Mouse (Mus musculus) neural tube, embryonic 13.5 days (tissue): ENCODE data around the gene Clcn1. TPM values are rescaled to one million over a fixed set of nuclear protein-coding genes. Genes with fewer than 3 reads are reported as not detected.

Experiments
- ATAC-seq: fragments of 200-750 bp; cut with Nextera tagmentation; 2 replicates; pipeline ENCODE4 v1.8.0; 2017; ENCODE audit warnings: low read depth, mild to moderate bottlenecking, moderate TSS enrichment, moderate library complexity
- H3K27ac ChIP-seq: fragments of 300-500 bp; sonication (generic); replicated peaks from 2 replicates; pipeline ENCODE4 v1.5.1; 2015; ENCODE audit warnings: moderate library complexity, mild to moderate bottlenecking, inconsistent platforms
- H3K27me3 ChIP-seq: fragments of 300-500 bp; sonication (generic); 2 replicates; pipeline ENCODE4 v1.6.1; 2015; ENCODE audit warnings: mild to moderate bottlenecking, inconsistent platforms
- H3K36me3 ChIP-seq: fragments of 300-500 bp; sonication (generic); 2 replicates; pipeline ENCODE4 v1.6.1; 2015; ENCODE audit warnings: mild to moderate bottlenecking, inconsistent platforms
- H3K4me1 ChIP-seq: fragments of 300-500 bp; sonication (generic); replicated peaks from 2 replicates; pipeline ENCODE4 v1.6.1; 2015; ENCODE audit warnings: inconsistent platforms
- H3K4me2 ChIP-seq: fragments of 300-500 bp; sonication (generic); 2 replicates; pipeline ENCODE4 v1.6.1; 2015; ENCODE audit warnings: inconsistent platforms, mild to moderate bottlenecking, moderate library complexity
- H3K4me3 ChIP-seq: fragments of 300-500 bp; sonication (generic); 2 replicates; pipeline ENCODE4 v1.5.1; 2015; ENCODE audit warnings: mild to moderate bottlenecking, inconsistent platforms
- H3K9ac ChIP-seq: fragments of 300-500 bp; sonication (generic); 2 replicates; pipeline ENCODE4 v1.6.1; 2015; ENCODE audit warnings: moderate library complexity, mild to moderate bottlenecking, inconsistent platforms
- H3K9me3 ChIP-seq: fragments of 300-500 bp; sonication (generic); 2 replicates; pipeline ENCODE4 v1.6.1; 2016; ENCODE audit warnings: inconsistent platforms
- WGBS: fragments of 180-500 bp; shearing (Covaris S2); methylation state at CpG from one replicate; pipeline ENCODE4 v1.1.7; 2015; 5-methylcytosine and 5-hydroxymethylcytosine counted together
- polyA plus RNA-seq: library from polyadenylated mRNA; unstranded; fragments of >200 nt; fragmentation: Nextera tagmentation; extraction: Ambion mirVana; gene quantifications from 2 replicates; pipeline ENCODE4 v1.2.1, GENCODE M21; 2015

Clcn1 gene
- polyA plus RNA-seq, 1 experiment from 2014 or later, result 2.0 TPM

DNA sequence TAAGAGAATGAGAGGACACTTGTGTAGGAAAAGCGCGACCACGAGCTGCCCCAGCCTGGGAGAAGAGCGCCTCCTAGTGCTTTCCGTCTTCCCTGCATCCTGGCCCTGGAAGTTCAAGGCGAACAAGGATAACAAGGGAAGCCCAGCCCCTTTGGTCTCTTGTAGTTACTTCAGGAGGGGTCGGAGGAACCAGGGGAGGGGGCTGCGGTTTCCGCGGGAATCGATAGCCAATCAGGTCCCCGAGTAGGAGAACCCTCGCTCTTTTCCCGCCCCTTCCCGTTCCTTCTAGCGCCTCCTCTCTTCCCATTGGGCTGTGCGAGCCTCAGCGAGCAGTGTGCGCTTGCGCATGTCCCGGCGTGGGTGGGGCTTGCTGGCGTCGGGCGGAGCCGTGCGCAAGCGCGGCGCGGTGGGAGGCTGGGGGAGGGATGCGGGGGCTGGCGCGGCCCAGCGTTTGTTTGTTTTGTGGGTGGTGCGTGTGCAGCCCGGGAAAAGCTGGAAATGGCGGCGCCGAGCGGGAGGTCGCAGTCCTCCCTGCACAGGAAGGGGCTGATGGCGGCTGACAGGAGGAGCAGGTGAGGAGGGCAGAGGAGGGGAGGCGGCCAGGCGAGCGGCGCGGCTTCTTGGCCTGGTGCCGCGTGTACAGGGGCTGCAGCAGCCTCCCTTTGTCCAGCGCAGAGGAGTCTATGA, 21.7 kb upstream of the Clcn1 start, which contains the start of gene Casp2:
Gene Casp2, plus strand, starts transcription at position 360 of the 687 bp plus-strand sequence.
- Histone ChIP-seq H3K4me3 (peak within 1 kb of the TSS; percentile 92), H3K27me3 (0 out of 2 replicates have a peak, but pooled peaks cover 6% of the 10 kb centered on the region), H3K36me3 (peaks cover 26% of the 10 kb centered on the region), H3K27ac (peak within 1 kb of the TSS; percentile 92), H3K4me2 (peak within 1 kb of the TSS; percentile 98), H3K4me1 (peaks cover 25% of the 10 kb centered on the region), H3K9me3 (no peaks in the 10 kb centered on the region), H3K9ac (peak within 1 kb of the TSS; percentile 96)
- WGBS, result under 1% methylated on average over 49 of the region's 51 CpGs
- peak; percentile 100 for ATAC-seq

DNA sequence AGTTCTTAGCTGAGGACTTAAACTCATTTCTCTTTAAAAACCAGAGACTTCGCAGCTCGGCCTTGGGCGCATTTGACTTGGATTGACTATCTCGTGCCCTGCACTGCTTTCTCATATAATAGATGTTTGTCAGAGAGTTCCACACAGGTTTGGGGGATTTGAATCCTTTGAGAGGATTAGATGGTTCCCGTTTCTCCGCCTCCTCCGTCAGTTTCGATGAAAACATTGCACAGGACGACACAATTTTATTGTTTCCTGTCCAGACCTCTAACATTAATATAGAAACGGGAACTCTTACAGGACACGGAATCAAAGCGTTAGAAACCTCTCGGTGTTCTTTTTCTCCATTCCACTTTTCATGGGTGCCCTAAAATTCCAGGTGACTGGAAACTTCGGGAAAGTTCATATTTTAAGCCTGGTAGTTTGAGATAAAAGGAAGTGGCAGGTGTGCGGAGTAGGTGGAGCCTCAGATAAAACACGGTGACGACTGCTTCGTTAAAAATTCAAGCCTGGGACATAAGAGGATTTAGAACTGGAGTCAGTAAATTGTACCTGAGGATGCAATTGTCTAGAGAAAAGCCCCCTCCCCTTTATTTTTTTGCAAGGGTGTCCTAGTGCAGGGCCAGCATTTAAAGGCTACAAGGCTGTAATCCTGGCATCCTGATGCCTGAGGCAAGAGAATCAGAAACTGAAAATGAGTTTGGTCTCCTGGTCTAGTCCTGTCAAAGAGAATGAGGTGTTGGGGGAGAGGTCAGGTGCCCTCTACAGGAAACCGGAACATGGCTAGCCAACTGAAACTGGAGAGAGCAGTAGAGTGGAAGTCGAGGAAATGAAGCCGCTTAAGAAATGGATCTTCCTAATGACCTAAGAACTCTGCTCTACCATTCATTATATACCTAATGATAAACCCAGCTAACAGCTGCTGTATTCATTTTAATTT, 20.8 kb upstream of the Clcn1 start:
- Histone ChIP-seq H3K9me3 (no peaks in the 10 kb centered on the region), H3K4me2 (peak overlapping the region; percentile 98), H3K4me1 (peaks cover 28% of the 10 kb centered on the region), H3K27me3 (0 out of 2 replicates have a peak, but pooled peaks cover 6% of the 10 kb centered on the region), H3K9ac (peak overlapping the region; percentile 96), H3K4me3 (peak overlapping the region; percentile 92), H3K27ac (peak overlapping the region; percentile 92), H3K36me3 (peaks cover 33% of the 10 kb centered on the region)
- under 1% methylated on average over 21 of the region's 21 CpGs for WGBS
- ATAC-seq, result peak; percentile 0; the same call in 1 of the 2 replicates

DNA sequence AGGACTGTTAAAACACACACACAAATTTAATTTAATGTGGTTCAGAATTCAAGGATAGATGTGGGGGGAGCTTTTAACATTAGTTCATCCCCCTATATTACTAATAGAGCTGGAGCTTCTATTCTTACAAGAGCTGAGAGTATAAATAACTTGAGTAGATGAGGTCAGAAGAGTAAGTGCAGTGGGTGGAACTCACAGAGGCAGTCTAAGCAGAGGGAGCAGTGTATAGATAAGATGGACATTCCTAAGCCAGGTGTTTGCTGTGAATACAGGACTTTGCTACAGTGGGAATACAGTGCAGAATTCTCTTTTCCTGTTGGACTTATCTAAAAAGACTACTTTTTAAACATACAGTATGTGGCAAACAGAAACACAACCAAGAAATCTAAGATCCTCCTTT, 15.7 kb upstream of the Clcn1 start:
- Histone ChIP-seq H3K9ac (no peak overlapping the region), H3K4me1 (peaks cover 23% of the 10 kb centered on the region), H3K4me3 (no peak overlapping the region), H3K9me3 (no peaks in the 10 kb centered on the region), H3K27ac (no peak overlapping the region), H3K36me3 (peaks cover 78% of the 10 kb centered on the region), H3K27me3 (no peaks in the 10 kb centered on the region), H3K4me2 (no peak overlapping the region)
- no peak for ATAC-seq

DNA sequence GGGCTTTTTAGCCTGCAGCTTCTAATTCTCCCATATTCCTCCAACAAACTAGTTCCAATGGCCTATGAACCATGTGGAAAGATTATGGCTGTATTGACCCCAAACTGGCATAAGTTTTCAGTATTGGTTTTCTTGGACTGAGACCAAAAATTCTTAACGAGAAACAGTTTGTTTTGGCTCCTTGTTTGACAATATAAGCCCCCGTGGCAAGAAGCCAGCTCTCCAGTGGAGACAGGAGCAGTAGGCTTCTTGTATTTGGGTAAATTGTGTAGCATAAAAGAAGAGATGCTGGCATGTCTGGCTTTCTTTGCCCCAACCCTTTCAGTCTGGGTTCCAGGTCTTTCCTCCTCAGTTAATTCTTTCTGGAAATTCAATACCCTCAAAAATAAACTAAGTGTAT, 10.3 kb upstream of the Clcn1 start:
- H3K36me3 ChIP-seq, result peaks cover 91% of the 10 kb centered on the region
- H3K27ac ChIP-seq, result no peak overlapping the region
- no peak overlapping the region for H3K9ac ChIP-seq
- WGBS, result 66% methylated on average over 2 of the region's 2 CpGs
- H3K9me3 ChIP-seq, result no peaks in the 10 kb centered on the region
- ATAC-seq, result no peak
- no peak overlapping the region for H3K4me3 ChIP-seq
- H3K4me2 ChIP-seq, result no peak overlapping the region
- H3K4me1 ChIP-seq, result no peaks in the 10 kb centered on the region
- no peaks in the 10 kb centered on the region for H3K27me3 ChIP-seq

DNA sequence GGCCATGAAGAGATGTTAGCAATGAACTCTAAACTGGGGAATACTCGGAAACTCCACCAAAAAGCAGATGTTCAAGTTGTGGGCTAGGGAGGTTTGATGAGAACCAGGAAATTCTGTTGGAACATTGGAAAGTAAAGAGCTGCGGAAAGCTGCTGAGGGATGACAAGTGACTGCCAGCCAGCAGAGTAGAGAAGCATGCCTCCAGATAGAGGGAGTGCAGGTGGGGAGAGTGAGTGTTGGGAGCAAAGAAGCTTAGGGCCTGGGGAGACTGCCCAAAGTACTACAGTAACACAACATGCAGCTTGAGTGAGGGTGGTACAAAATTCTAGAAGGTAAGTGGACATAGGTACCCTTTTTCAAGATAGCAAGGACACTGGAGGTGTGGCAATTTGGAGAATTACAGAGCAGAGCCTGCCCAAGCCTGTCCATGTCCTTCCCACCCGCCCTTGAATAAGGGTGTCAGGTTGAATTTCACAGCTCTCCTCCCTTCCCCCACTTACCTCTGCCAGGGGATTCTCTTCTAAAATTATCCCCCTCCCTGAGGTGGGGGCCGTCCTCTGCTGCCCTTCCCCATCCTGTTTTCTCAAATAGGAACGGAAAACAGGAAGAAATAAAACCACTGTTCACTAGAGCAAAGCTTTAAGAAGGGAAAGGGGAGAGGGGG, 3.5 kb upstream of the Clcn1 start:
- Histone ChIP-seq H3K27ac (no peak overlapping the region), H3K27me3 (no peaks in the 10 kb centered on the region), H3K4me2 (no peak overlapping the region), H3K9me3 (no peaks in the 10 kb centered on the region), H3K4me1 (no peaks in the 10 kb centered on the region), H3K36me3 (peaks cover 81% of the 10 kb centered on the region), H3K9ac (no peak overlapping the region), H3K4me3 (no peak overlapping the region)
- WGBS, result 83% methylated on average over 5 of the region's 5 CpGs
- ATAC-seq, result no peak

DNA sequence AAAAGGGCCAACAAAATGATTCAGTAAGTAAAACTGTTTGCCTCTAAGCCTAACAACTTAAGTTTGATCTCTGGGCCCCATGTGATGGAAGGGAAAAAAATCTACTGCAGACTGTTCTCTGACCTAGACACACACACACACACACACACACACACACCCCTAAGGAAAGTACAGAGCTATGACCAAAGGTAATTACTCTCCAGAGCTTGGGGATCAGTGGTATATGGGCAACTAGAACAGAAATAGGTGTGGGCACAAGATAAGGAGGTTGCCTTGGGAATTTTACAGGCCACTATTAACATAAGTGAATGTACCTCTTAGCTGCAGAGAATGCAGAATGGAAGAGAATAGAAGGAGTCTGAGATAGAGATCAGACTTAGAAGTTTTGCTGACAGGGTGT, 1.1 kb downstream of the Clcn1 start:
- Histone ChIP-seq H3K9me3 (no peaks in the 10 kb centered on the region), H3K4me3 (no peak overlapping the region), H3K27me3 (no peaks in the 10 kb centered on the region), H3K9ac (no peak overlapping the region), H3K4me2 (no peak overlapping the region), H3K4me1 (no peaks in the 10 kb centered on the region), H3K27ac (no peak overlapping the region), H3K36me3 (peaks cover 65% of the 10 kb centered on the region)
- ATAC-seq, result no peak

- no peaks in the 10 kb centered on the region for H3K4me1 ChIP-seq
- no peak overlapping the region for H3K27ac ChIP-seq
- no peaks in the 10 kb centered on the region for H3K27me3 ChIP-seq
- H3K4me2 ChIP-seq, result no peak overlapping the region
- no peaks in the 10 kb centered on the region for H3K9me3 ChIP-seq
- no peak overlapping the region for H3K4me3 ChIP-seq
- H3K36me3 ChIP-seq, result peaks cover 75% of the 10 kb centered on the region
- 88% methylated on average over 6 of the region's 6 CpGs for WGBS
- H3K9ac ChIP-seq, result no peak overlapping the region
- ATAC-seq, result no peak
These were observed 6.8 kb downstream of the Clcn1 start for GRCm38 (mm10) chr6:42293327-42293726.

DNA sequence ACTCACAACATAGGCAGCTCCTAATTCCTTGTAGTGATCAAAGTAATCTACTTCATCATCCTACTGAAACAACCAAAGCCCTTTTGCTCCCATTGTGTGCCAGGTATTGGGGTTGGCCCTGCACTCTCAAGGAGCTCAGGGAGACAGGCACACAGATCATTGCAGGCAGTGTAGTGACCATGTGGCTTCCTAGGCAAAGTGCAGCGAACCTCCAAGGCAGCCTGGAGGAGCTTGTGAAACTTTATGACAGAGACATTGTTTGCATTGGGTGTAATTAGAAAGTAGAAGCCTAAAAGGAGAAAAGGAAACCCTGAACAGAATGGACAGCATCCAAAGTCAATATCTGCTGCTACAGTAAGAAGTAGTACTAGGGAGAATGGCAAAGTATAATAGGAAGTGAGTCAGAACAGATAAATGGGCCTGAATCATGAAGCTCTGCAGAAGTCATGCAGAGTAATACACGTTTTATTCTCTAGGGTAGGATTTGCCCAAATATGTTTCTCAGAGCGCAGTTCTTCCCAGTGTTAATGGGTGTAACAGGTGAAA, 9.1 kb downstream of the Clcn1 start:
- H3K4me2 ChIP-seq, result no peak overlapping the region
- whole genome bisulfite sequencing, result 72% methylated on average over 3 of the region's 3 CpGs
- H3K4me3 ChIP-seq, result no peak overlapping the region
- H3K9me3 ChIP-seq, result no peaks in the 10 kb centered on the region
- ATAC-seq, result no peak
- no peaks in the 10 kb centered on the region for H3K4me1 ChIP-seq
- H3K27me3 ChIP-seq, result no peaks in the 10 kb centered on the region
- peaks cover 87% of the 10 kb centered on the region for H3K36me3 ChIP-seq
- no peak overlapping the region for H3K27ac ChIP-seq
- H3K9ac ChIP-seq, result no peak overlapping the region

DNA sequence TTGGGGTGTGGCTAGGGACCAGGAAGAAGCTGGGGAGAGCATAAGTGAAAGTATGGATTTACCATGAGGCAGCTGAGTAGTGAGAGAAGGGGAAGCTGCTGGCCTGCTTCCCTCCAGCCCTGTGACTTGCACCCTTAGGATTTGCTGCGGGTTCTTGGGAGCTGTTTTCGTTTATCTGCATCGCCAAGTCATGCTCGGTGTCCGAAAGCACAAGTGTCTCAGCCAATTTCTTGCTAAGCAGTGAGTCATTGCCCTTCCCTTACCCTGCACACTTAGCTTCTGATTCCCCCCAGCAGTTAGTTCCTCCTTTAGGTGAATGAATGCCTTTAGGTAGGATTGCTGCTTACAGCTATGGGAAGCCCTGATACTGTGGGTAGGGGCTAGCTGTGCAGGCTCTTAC, 12.9 kb downstream of the Clcn1 start:
- H3K4me1 ChIP-seq, result no peaks in the 10 kb centered on the region
- no peaks in the 10 kb centered on the region for H3K27me3 ChIP-seq
- no peaks in the 10 kb centered on the region for H3K9me3 ChIP-seq
- no peak overlapping the region for H3K9ac ChIP-seq
- 92% methylated on average over 5 of the region's 5 CpGs for WGBS
- no peak overlapping the region for H3K27ac ChIP-seq
- no peak overlapping the region for H3K4me2 ChIP-seq
- ATAC-seq, result no peak
- H3K4me3 ChIP-seq, result no peak overlapping the region
- peaks cover 67% of the 10 kb centered on the region for H3K36me3 ChIP-seq

DNA sequence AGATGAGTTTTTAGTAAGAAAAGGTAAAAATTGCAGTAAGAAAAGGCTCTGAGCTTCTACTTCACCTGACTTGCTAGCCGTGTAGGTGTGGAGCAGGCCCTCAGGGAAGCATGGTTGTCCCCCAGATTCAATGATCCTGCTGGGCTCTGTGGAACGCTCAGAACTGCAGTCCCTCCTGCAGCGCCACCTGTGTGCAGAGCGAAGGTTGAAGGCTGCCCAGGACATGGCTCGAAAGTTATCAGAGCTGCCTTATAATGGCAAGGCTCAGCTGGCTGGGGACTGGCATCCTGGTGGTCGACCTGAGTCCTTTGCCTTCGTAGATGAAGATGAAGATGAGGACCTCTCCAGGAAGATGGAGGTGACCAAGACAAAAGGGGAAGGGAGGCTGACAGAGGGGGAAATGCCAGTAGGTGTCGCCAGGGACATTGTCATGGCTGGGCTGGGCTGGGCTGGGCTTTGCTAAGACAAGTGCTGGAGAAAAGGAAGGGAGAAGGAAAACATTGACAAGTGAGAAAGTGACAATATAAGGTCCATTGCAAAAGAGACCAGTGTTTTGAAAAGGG, 23.4 kb downstream of the Clcn1 start:
- Histone ChIP-seq H3K36me3 (peaks cover 81% of the 10 kb centered on the region), H3K27ac (no peak overlapping the region), H3K4me1 (no peaks in the 10 kb centered on the region), H3K4me2 (no peak overlapping the region), H3K9ac (no peak overlapping the region), H3K4me3 (no peak overlapping the region), H3K27me3 (no peaks in the 10 kb centered on the region), H3K9me3 (no peaks in the 10 kb centered on the region)
- no peak for ATAC-seq
- WGBS, result 57% methylated on average over 8 of the region's 8 CpGs

GRCm38 (mm10) chr6:42310427-42311053, 24.1 kb downstream of the Clcn1 start:
- Histone ChIP-seq H3K9ac (no peak overlapping the region), H3K27me3 (no peaks in the 10 kb centered on the region), H3K4me2 (no peak overlapping the region), H3K9me3 (no peaks in the 10 kb centered on the region), H3K36me3 (peaks cover 80% of the 10 kb centered on the region), H3K4me1 (no peaks in the 10 kb centered on the region), H3K4me3 (no peak overlapping the region), H3K27ac (no peak overlapping the region)
- ATAC-seq, result no peak
- 87% methylated on average over 2 of the region's 2 CpGs for WGBS
